Mouse (Mus musculus) cerebellum, postnatal 14 days (tissue): ENCODE results near the gene Gal3st2.
"Not testable (repeated sequence)": the region's sequence is repeated elsewhere in the genome, so short reads cannot be mapped to it uniquely, and the experiment has no call there.

Experiments
- DNase-seq, 2 experiments: peaks; one replicate each; pipeline ENCODE4 v3.0.0; 2021; ENCODE audit warnings: mixed read lengths in 2 of 2

Gene Gal3st2

GRCm38 (mm10) chr1:93861048-93861447 lies at the start of gene Gal3st2:
Gene Gal3st2 (plus strand): TSS chr1:93861306.
- DNase-seq = not testable (repeated sequence)

- DNase-seq = no peak
These were observed 49.5 kb upstream of the Gal3st2 start for GRCm38 (mm10) chr1:93811495-93812039.

- DNase-seq = no peak
These were observed 43.1 kb upstream of the Gal3st2 start for GRCm38 (mm10) chr1:93817823-93818532.

- DNase-seq = no peak
These were observed 42.4 kb upstream of the Gal3st2 start for GRCm38 (mm10) chr1:93818722-93819121.

GRCm38 (mm10) chr1:93823796-93824495 lies 37.2 kb upstream of the Gal3st2 start:
- DNase-seq = no peak

GRCm38 (mm10) chr1:93824609-93825008 lies 36.5 kb upstream of the Gal3st2 start, which contains the start of gene D2hgdh:
Gene D2hgdh (plus strand): TSS chr1:93824909.
- DNase-seq = peak in 1 of 2 experiments; percentile 44

- peak; percentile 96 for DNase-seq
These were observed 35.9 kb upstream of the Gal3st2 start for GRCm38 (mm10) chr1:93825105-93825674.

GRCm38 (mm10) chr1:93825771-93826539 lies 35.2 kb upstream of the Gal3st2 start:
- DNase-seq = peak; percentile 45 to 54

- DNase-seq = no peak
These were observed 34.6 kb upstream of the Gal3st2 start for GRCm38 (mm10) chr1:93826540-93826835.

- not testable (repeated sequence) for DNase-seq
These were observed 28.2 kb upstream of the Gal3st2 start for GRCm38 (mm10) chr1:93832754-93833360.

- DNase-seq = no peak
These were observed 26.4 kb upstream of the Gal3st2 start for GRCm38 (mm10) chr1:93834671-93835150.

- DNase-seq = no peak
These were observed 25.9 kb upstream of the Gal3st2 start for GRCm38 (mm10) chr1:93835211-93835610.

GRCm38 (mm10) chr1:93835876-93836531 lies 25.1 kb upstream of the Gal3st2 start:
- no peak for DNase-seq

- DNase-seq = no peak
These were observed 24.6 kb upstream of the Gal3st2 start for GRCm38 (mm10) chr1:93836532-93836913.

- no peak for DNase-seq
These were observed 23.8 kb upstream of the Gal3st2 start for GRCm38 (mm10) chr1:93837335-93837734.

GRCm38 (mm10) chr1:93838569-93838968 lies 22.5 kb upstream of the Gal3st2 start:
- DNase-seq = not testable (repeated sequence)

GRCm38 (mm10) chr1:93845766-93846366 lies 15.2 kb upstream of the Gal3st2 start:
- not testable (repeated sequence) for DNase-seq

- DNase-seq = not testable (repeated sequence)
These were observed 5.3 kb upstream of the Gal3st2 start for GRCm38 (mm10) chr1:93855790-93856189.

- peak; percentile 6 to 28 for DNase-seq
These were observed 3.7 kb upstream of the Gal3st2 start for GRCm38 (mm10) chr1:93857370-93857769.

GRCm38 (mm10) chr1:93857991-93858390 lies 3.1 kb upstream of the Gal3st2 start:
- DNase-seq = peak; percentile 56 to 65

- no peak for DNase-seq
These were observed 1.5 kb upstream of the Gal3st2 start for GRCm38 (mm10) chr1:93859619-93860018.
